Mouse (Mus musculus) myocyte (in vitro differentiated cells): ENCODE data around the gene Alk. TPM values are rescaled to one million over a fixed set of nuclear protein-coding genes. Genes with fewer than 3 reads are reported as not detected.

Experiments used
- H3K27me3 ChIP-seq: one replicate; pipeline ENCODE4 v1.6.1; 2011; ENCODE audit not compliant: control insufficient read depth, insufficient read depth, insufficient read length
- H3K36me3 ChIP-seq: one replicate; pipeline ENCODE4 v1.6.1; 2011; ENCODE audit not compliant: control insufficient read depth, insufficient read depth
- H3K4me2 ChIP-seq: one replicate; pipeline ENCODE4 v1.6.1; 2011; ENCODE audit warnings: low read depth, control low read depth
- H3K4me3 ChIP-seq: one replicate; pipeline ENCODE4 v1.5.1; 2011; ENCODE audit warnings: mild to moderate bottlenecking, control low read depth, moderate library complexity
- H3K79me2 ChIP-seq: one replicate; pipeline ENCODE4 v1.6.1; 2011; ENCODE audit not compliant: control insufficient read depth, insufficient read depth
- H3ac ChIP-seq: one replicate; pipeline ENCODE4 v1.6.1; 2011; ENCODE audit not compliant: control insufficient read depth, insufficient read length
- CEBPB ChIP-seq: IDR thresholded peaks from 2 replicates; pipeline ENCODE4 v1.6.1; 2011; ENCODE audit warnings: mild to moderate bottlenecking, moderate library complexity; ENCODE audit not compliant: poor library complexity, insufficient read depth, severe bottlenecking
- E2F4 ChIP-seq: IDR thresholded peaks from one replicate; pipeline ENCODE4 v1.6.1; 2011; ENCODE audit warnings: mild to moderate bottlenecking, control low read depth, moderate library complexity; ENCODE audit not compliant: insufficient read depth
- MAX ChIP-seq: IDR thresholded peaks from one replicate; pipeline ENCODE4 v1.6.1; 2011; ENCODE audit warnings: low read depth, mild to moderate bottlenecking, control low read depth
- MYOD1 ChIP-seq, 3 experiments: IDR thresholded peaks; one replicate each; pipeline ENCODE4 v1.6.1; 2011; ENCODE audit warnings: control low read depth in 2 of 3, low read depth in 2 of 3, mild to moderate bottlenecking in 2 of 3, moderate library complexity in 1 of 3; ENCODE audit not compliant: insufficient read length in 2 of 3, control insufficient read depth in 1 of 3
- MYOG ChIP-seq, 3 experiments: IDR thresholded peaks; one replicate each; pipeline ENCODE4 v1.6.1; 2011; ENCODE audit warnings: control low read depth in 2 of 3, low read depth in 2 of 3, mild to moderate bottlenecking in 2 of 3; ENCODE audit not compliant: insufficient read length in 2 of 3, control insufficient read depth in 1 of 3, insufficient read depth in 1 of 3
- POLR2A ChIP-seq: IDR thresholded peaks from one replicate; pipeline ENCODE4 v1.6.1; 2011; ENCODE audit warnings: low read depth, mild to moderate bottlenecking, control low read depth, moderate library complexity; ENCODE audit not compliant: insufficient read length
- POLR2AphosphoS2 ChIP-seq: IDR thresholded peaks from one replicate; pipeline ENCODE4 v1.6.1; 2011; ENCODE audit warnings: low read depth, control low read depth; ENCODE audit not compliant: insufficient read length
- REST ChIP-seq: IDR thresholded peaks from one replicate; pipeline ENCODE4 v1.6.1; 2011; ENCODE audit warnings: mild to moderate bottlenecking, control low read depth, moderate library complexity; ENCODE audit not compliant: insufficient read depth, insufficient read length
- SRF ChIP-seq: IDR thresholded peaks from one replicate; pipeline ENCODE4 v1.6.1; 2011; ENCODE audit warnings: low read depth; ENCODE audit not compliant: control insufficient read depth, insufficient read length
- TCF12 ChIP-seq: IDR thresholded peaks from one replicate; pipeline ENCODE4 v1.6.1; 2011; ENCODE audit warnings: mild to moderate bottlenecking, control low read depth; ENCODE audit not compliant: poor library complexity, insufficient read depth, severe bottlenecking
- TCF3 ChIP-seq: IDR thresholded peaks from one replicate; pipeline ENCODE4 v1.6.1; 2011; ENCODE audit warnings: low read depth, control low read depth; ENCODE audit not compliant: insufficient read length
- USF1 ChIP-seq: IDR thresholded peaks from one replicate; pipeline ENCODE4 v1.6.1; 2011; ENCODE audit warnings: low read depth, mild to moderate bottlenecking, control low read depth, moderate library complexity
- polyA plus RNA-seq: library from polyadenylated mRNA; unstranded; fragments of >200 nt; fragmentation: generic; extraction: Trizol; gene quantifications from one replicate; pipeline ENCODE4 v1.2.1, GENCODE M21; 2012; ENCODE audit warnings: missing spikeins

Alk gene
- polyA plus RNA-seq, 1 experiment = not detected

GRCm38 (mm10) chr17:71990176-71990720 lies 614.2 kb downstream of the Alk start:
- Histone ChIP-seq H3K36me3 (no peaks in the 10 kb centered on the region), H3K4me2 (no peak overlapping the region), H3K4me3 (no peak overlapping the region), H3ac (no peak overlapping the region), H3K27me3 (no peaks in the 10 kb centered on the region), H3K79me2 (no peaks in the 10 kb centered on the region)
- no peak for TF ChIP-seq USF1
- no peak for TF ChIP-seq MYOG (IDR thresholded peaks at IDR 0.05; ENCODE audit: control insufficient read depth in 1 of 3, insufficient read depth in 1 of 3, insufficient read length in 2 of 3, low read depth in 2 of 3)
- no peak for TF ChIP-seq CEBPB
- no peak for TF ChIP-seq POLR2A
- TF ChIP-seq TCF12 = no peak
- TF ChIP-seq SRF = no peak
- TF ChIP-seq E2F4 = no peak
- no peak for TF ChIP-seq MAX
- no peak for TF ChIP-seq TCF3
- no peak for TF ChIP-seq POLR2AphosphoS2

GRCm38 (mm10) chr17:71988736-71989569 lies 615.5 kb downstream of the Alk start:
- Histone ChIP-seq H3K79me2 (no peaks in the 10 kb centered on the region), H3K4me3 (no peak overlapping the region), H3K4me2 (no peak overlapping the region), H3K27me3 (no peaks in the 10 kb centered on the region), H3ac (no peak overlapping the region), H3K36me3 (no peaks in the 10 kb centered on the region)
- no peak for TF ChIP-seq SRF
- TF ChIP-seq CEBPB = no peak

GRCm38 (mm10) chr17:71986998-71987397 lies 617.4 kb downstream of the Alk start:
- H3K79me2 ChIP-seq = no peaks in the 10 kb centered on the region

GRCm38 (mm10) chr17:71986456-71986855 lies 618.0 kb downstream of the Alk start:
- H3K4me2 ChIP-seq = no peak overlapping the region
- no peak overlapping the region for H3K4me3 ChIP-seq
- no peaks in the 10 kb centered on the region for H3K36me3 ChIP-seq
- H3K27me3 ChIP-seq = no peaks in the 10 kb centered on the region
- TF ChIP-seq MYOD1 (IDR thresholded peaks at IDR 0.05; ENCODE audit: control insufficient read depth in 1 of 3, insufficient read length in 2 of 3, low read depth in 2 of 3) (no peak), REST (no peak), TCF3 (no peak), POLR2AphosphoS2 (no peak), USF1 (no peak), CEBPB (no peak), TCF12 (no peak), POLR2A (no peak), SRF (no peak)
- no peak overlapping the region for H3ac ChIP-seq
- H3K79me2 ChIP-seq = no peaks in the 10 kb centered on the region

More at GRCm38 (mm10) chr17:71986998-71987397, 617.4 kb downstream of the Alk start:
- TF ChIP-seq POLR2AphosphoS2 = no peak
- TF ChIP-seq REST = no peak
- no peak for TF ChIP-seq TCF12
- TF ChIP-seq SRF = no peak
- no peak for TF ChIP-seq MYOG (IDR thresholded peaks at IDR 0.05; ENCODE audit: control insufficient read depth in 1 of 3, insufficient read depth in 1 of 3, insufficient read length in 2 of 3, low read depth in 2 of 3)
- no peak for TF ChIP-seq POLR2A
- no peak for TF ChIP-seq E2F4
- no peak for TF ChIP-seq USF1
- no peak for TF ChIP-seq MYOD1 (IDR thresholded peaks at IDR 0.05; ENCODE audit: control insufficient read depth in 1 of 3, insufficient read length in 2 of 3, low read depth in 2 of 3)
- no peak for TF ChIP-seq CEBPB
- no peak for TF ChIP-seq MAX
- no peak for TF ChIP-seq TCF3
- no peaks in the 10 kb centered on the region for H3K27me3 ChIP-seq
- H3K4me3 ChIP-seq = no peak overlapping the region
- no peak overlapping the region for H3ac ChIP-seq
- no peaks in the 10 kb centered on the region for H3K36me3 ChIP-seq
- no peak overlapping the region for H3K4me2 ChIP-seq

GRCm38 (mm10) chr17:71981177-71981576 lies 623.2 kb downstream of the Alk start:
- TF ChIP-seq TCF12 (no peak), E2F4 (no peak), MAX (no peak), TCF3 (no peak), POLR2A (no peak), MYOG (IDR thresholded peaks at IDR 0.05; ENCODE audit: control insufficient read depth in 1 of 3, insufficient read depth in 1 of 3, insufficient read length in 2 of 3, low read depth in 2 of 3) (no peak), USF1 (no peak), SRF (no peak), CEBPB (no peak), MYOD1 (IDR thresholded peaks at IDR 0.05; ENCODE audit: control insufficient read depth in 1 of 3, insufficient read length in 2 of 3, low read depth in 2 of 3) (no peak), POLR2AphosphoS2 (no peak), REST (no peak)
- no peak overlapping the region for H3ac ChIP-seq

More at GRCm38 (mm10) chr17:71981177-71981576, 623.2 kb downstream of the Alk start:
- no peaks in the 10 kb centered on the region for H3K36me3 ChIP-seq
- H3K79me2 ChIP-seq = no peaks in the 10 kb centered on the region
- no peaks in the 10 kb centered on the region for H3K27me3 ChIP-seq
- no peak overlapping the region for H3K4me3 ChIP-seq
- no peak overlapping the region for H3K4me2 ChIP-seq
